Mouse (Mus musculus): ENCODE measurements around the gene Phf12.

DNA sequence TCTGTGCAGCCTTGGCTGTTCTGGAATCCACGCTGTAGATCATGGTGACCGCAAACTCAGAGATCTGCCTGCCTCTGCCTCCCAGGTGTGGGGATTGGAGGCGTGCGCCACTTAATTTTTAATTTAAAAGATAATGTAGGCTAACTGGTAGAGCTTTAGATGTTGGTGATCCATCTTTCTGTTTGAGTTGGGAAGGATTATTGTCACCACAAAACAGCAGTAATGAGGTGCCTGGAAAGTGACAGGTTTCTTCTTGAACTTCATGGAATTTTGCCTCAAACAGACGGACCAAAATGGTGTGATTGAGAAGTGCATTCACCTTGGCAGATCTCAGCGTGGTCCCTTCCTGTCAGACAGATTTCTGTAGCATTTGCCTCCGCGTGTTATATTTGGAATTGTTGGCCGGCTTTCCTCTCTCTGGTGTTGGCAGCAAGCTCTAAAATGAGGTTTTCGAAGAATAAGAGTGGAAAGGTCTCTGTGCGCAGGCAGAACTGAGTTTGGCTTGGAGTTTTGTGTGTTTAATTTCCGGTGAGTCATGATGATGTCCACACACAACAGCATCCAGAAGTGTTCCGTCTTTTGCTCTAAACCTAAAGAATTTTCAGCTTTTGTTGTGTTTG, 6.6 kb downstream of the Phf12 start:
- TF ChIP-seq CTCF (IDR thresholded peaks at IDR 0.05; ENCODE audit: borderline replicate concordance, insufficient read depth, low read length), result no peak
- TF ChIP-seq POLR2A (IDR thresholded peaks at IDR 0.05; ENCODE audit: low read depth, low read length), result no peak
